Mouse (Mus musculus) heart, embryonic 16.5 days (tissue): ENCODE data around the gene Hist1h2ah. TPM values are rescaled to one million over a fixed set of nuclear protein-coding genes. Genes with fewer than 3 reads are reported as not detected.

Source experiments
- ATAC-seq: fragments of 200-750 bp; cut with Nextera tagmentation; replicated peaks from 2 replicates; pipeline ENCODE4 v1.8.0; 2017; ENCODE audit warnings: moderate number of reproducible peaks; ENCODE audit not compliant: insufficient read depth, low FRiP score; ENCODE audit errors: extremely low read depth
- H3K27ac ChIP-seq: fragments of 300-500 bp; sonication (generic); 2 replicates; pipeline ENCODE4 v1.5.1; 2014; ENCODE audit warnings: mild to moderate bottlenecking, low read length, control low read depth, moderate library complexity
- H3K27me3 ChIP-seq: fragments of 300-500 bp; sonication (generic); 2 replicates; pipeline ENCODE4 v1.6.1; 2014; ENCODE audit warnings: low read length, mixed read lengths; ENCODE audit not compliant: control insufficient read depth, insufficient read depth
- H3K36me3 ChIP-seq: fragments of 300-500 bp; sonication (generic); 2 replicates; pipeline ENCODE4 v1.6.1; 2014; ENCODE audit not compliant: control insufficient read depth, insufficient read depth
- H3K4me1 ChIP-seq: fragments of 300-500 bp; sonication (generic); 2 replicates; pipeline ENCODE4 v1.6.1; 2014; ENCODE audit warnings: low read length, mixed read lengths; ENCODE audit not compliant: control insufficient read depth, insufficient read depth
- H3K4me2 ChIP-seq: fragments of 300-500 bp; sonication (generic); 2 replicates; pipeline ENCODE4 v1.6.1; 2014; ENCODE audit warnings: low read depth, mild to moderate bottlenecking, control low read depth, low read length
- H3K4me3 ChIP-seq: fragments of 300-500 bp; sonication (generic); 2 replicates; pipeline ENCODE4 v1.5.1; 2014; ENCODE audit warnings: mild to moderate bottlenecking, control low read depth, low read length
- H3K9ac ChIP-seq: fragments of 300-500 bp; sonication (generic); 2 replicates; pipeline ENCODE4 v1.6.1; 2014; ENCODE audit warnings: low read length, control low read depth
- H3K9me3 ChIP-seq: fragments of 300-500 bp; sonication (generic); replicated peaks from 2 replicates; pipeline ENCODE4 v1.6.1; 2016; ENCODE audit warnings: low read length; ENCODE audit not compliant: control insufficient read depth
- whole genome bisulfite sequencing: fragments of 180-500 bp; shearing (Covaris S2); extraction: QIAGEN DNeasy Blood & Tissue Kit; methylation state at CpG from one replicate; pipeline ENCODE4 v1.1.7; 2014; 5-methylcytosine and 5-hydroxymethylcytosine counted together
- polyA plus RNA-seq: library from polyadenylated mRNA; unstranded; fragments of >200 nt; fragmentation: Nextera tagmentation; extraction: Ambion mirVana; gene quantifications from 2 replicates; pipeline ENCODE4 v1.2.1, GENCODE M21; 2015

The Hist1h2ah gene
- polyA plus RNA-seq, 1 experiment from 2014 or later: 5.3 TPM

DNA sequence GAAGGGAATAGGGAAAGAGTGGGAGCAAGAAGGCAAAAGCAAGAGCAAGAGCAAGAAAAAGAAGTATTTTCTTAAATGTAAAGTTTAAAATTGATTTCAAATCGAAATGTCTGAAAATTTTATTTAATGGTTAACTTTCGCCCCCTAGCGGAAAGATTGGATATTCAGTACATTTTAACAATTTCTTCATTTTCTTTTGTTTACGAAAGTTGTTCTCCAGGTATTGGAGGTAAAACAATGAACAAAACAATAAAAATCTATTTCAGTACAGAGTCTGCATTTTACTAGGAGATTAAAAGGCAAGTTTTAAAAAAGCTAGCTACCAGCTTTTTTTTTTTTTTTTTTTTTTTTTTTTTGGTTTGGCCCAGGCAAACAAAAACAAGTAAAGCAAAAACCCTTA, 4.9 kb downstream of the Hist1h2ah start:
- WGBS: 15% methylated on average over 4 of the region's 4 CpGs
- H3K9ac ChIP-seq: no peak overlapping the region

DNA sequence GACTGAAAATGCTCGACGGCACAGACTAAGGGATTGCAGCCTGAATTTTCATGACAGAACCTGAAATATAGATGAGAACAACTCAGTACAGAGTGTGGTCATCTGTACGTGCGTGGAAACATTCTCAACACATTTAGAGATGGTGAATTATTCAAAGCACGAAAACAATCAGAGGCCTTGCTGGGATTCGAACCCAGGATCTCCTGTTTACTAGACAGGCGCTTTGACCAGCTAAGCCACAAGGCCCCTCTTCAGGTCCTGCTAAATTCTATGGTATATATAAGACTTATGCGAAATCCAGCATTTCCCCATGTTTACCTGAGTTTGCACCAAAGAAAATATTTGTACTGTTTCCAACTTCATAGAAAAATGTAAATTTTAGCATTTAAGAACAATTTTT, 5.4 kb downstream of the Hist1h2ah start:
- no peak overlapping the region for H3K9ac ChIP-seq
- no peaks in the 10 kb centered on the region for H3K9me3 ChIP-seq
- no peak for ATAC-seq
- H3K36me3 ChIP-seq: no peaks in the 10 kb centered on the region
- 43% methylated on average over 8 of the region's 8 CpGs for WGBS
- no peak overlapping the region for H3K27ac ChIP-seq
- no peak overlapping the region for H3K4me3 ChIP-seq
- no peaks in the 10 kb centered on the region for H3K27me3 ChIP-seq
- peaks cover 5% of the 10 kb centered on the region for H3K4me1 ChIP-seq
- no peak overlapping the region for H3K4me2 ChIP-seq

More for the DNA sequence above, 4.9 kb downstream of the Hist1h2ah start:
- Histone ChIP-seq H3K4me3 (no peak overlapping the region), H3K36me3 (no peaks in the 10 kb centered on the region), H3K4me1 (peaks cover 5% of the 10 kb centered on the region), H3K4me2 (no peak overlapping the region), H3K9me3 (no peaks in the 10 kb centered on the region), H3K27ac (no peak overlapping the region), H3K27me3 (no peaks in the 10 kb centered on the region)
- no peak for ATAC-seq

DNA sequence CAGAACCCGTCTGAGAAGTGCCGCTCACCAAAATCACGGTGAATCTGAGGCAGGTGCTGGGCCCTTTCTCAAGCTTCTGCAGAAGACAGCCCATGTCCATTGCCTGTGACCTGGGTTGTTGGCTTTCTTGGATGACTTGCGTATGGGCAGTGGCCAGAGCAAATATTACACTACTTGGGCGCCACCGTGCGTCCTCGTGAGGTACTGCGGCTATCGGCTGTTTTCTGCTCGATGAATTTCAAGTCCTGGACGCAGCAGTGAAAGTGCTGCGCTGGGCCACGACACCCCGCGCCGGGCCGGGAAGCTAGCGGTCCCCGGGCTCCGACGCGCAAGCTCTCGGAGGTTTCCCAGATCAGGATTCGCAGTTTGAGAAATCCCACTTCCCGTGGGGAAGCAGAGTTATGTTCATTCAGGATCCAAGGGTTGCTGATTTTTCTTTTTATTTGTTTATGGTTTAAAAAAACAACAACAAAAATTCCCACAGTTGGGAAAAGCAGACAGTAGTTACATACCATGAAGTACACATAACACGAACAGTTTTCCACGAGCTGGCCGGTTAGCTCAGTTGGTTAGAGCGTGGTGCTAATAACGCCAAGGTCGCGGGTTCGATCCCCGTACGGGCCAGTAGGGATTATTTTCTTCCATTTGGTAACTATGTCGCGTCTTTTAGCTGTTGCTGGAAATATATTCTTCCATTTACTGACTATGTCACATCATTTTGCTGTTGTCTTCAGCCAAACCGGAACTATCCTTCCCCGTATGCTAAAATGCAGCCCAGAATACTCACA, 6.5 kb downstream of the Hist1h2ah start:
- Histone ChIP-seq H3K9ac (peak overlapping the region; percentile 81), H3K4me1 (no peaks in the 10 kb centered on the region; the same call in 1 of the 2 replicates), H3K36me3 (no peaks in the 10 kb centered on the region), H3K27ac (peak overlapping the region; percentile 91), H3K4me3 (peak overlapping the region; percentile 74), H3K27me3 (no peaks in the 10 kb centered on the region), H3K4me2 (peak overlapping the region; percentile 80), H3K9me3 (no peaks in the 10 kb centered on the region)
- 1% methylated on average over 40 of the region's 40 CpGs for WGBS
- ATAC-seq: peak; percentile 78

DNA sequence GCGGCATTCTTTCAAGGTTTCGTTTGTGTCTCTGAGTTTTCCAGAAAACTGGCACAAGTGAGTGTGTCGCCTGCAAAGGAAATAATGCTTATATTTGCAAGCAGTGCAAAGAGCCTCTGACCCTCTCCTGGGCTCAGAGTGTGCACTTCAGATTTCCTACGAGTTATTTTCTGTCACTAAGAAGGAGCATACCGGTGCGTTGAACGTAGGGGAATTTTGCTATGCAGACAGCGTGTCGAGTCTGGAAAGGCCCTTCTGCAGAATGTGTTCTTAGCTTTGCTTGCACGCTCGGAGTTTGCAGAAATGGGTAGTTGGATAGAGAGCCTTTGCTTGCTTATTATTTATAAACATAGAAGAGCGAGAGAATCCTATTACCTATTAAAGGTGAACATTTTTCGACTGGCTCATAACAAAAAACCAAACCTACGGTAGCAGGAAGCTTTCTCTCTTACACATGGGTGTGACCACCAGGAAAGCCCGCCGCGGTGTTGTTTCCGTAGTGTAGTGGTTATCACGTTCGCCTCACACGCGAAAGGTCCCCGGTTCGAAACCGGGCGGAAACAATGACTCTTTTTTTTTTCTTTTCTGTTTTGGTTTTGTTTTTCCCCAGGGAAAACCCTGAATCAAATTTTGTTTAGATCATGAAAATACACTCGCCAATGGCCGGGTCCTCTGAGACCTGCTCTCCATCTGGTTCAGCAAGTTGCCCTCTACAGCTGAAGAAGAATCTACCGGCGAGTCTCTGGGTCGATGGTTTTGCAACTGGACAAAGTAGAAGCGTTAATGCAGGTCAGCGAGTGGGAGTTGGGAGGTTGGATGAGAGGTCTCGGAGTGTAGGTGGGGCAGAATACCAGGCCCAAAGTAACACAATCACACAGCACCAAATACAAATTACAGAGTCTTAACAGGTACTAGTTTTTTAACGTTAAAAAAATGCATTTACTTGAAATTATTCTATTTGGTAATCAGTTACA, 9.0 kb downstream of the Hist1h2ah start:
- H3K4me3 ChIP-seq: peak overlapping the region; percentile 70
- no peaks in the 10 kb centered on the region for H3K27me3 ChIP-seq
- H3K27ac ChIP-seq: 0 out of 2 replicates have a peak overlapping the region, but pooled peaks have one; percentile 9
- H3K9ac ChIP-seq: peak overlapping the region; percentile 74
- no peak for ATAC-seq
- WGBS: 1% methylated on average over 35 of the region's 35 CpGs
- no peaks in the 10 kb centered on the region for H3K9me3 ChIP-seq
- H3K4me1 ChIP-seq: no peaks in the 10 kb centered on the region; the same call in 1 of the 2 replicates
- H3K4me2 ChIP-seq: peak overlapping the region; percentile 75
- H3K36me3 ChIP-seq: no peaks in the 10 kb centered on the region

DNA sequence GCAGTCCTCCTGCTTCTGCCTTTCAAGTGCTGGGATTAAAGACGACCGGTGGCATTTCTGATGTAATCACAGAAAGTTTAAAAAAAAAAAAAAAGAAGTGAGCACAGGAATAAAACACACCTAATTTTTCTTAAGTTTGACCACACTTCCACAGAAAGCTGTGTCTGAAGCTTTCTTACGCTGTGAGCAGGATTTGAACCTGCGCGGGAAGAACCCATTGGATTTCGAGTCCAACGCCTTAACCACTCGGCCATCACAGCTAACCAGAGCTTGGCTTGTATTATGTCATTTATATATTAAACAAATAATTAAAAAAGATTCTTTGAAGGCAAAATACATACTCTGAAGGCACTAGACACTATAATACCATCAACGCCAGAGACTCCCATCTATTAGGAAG, 13.1 kb downstream of the Hist1h2ah start:
- no peaks in the 10 kb centered on the region for H3K36me3 ChIP-seq
- peak; percentile 71; the same call in 1 of the 2 replicates for ATAC-seq
- H3K4me1 ChIP-seq: no peaks in the 10 kb centered on the region; the same call in 1 of the 2 replicates
- no peaks in the 10 kb centered on the region for H3K9me3 ChIP-seq
- 1% methylated on average over 9 of the region's 9 CpGs for WGBS
- peak overlapping the region; percentile 64 for H3K4me3 ChIP-seq
- peak overlapping the region; percentile 78 for H3K4me2 ChIP-seq
- peak overlapping the region; percentile 71 for H3K9ac ChIP-seq
- H3K27ac ChIP-seq: peak overlapping the region; percentile 66; the same call in 1 of the 2 replicates
- H3K27me3 ChIP-seq: no peaks in the 10 kb centered on the region

DNA sequence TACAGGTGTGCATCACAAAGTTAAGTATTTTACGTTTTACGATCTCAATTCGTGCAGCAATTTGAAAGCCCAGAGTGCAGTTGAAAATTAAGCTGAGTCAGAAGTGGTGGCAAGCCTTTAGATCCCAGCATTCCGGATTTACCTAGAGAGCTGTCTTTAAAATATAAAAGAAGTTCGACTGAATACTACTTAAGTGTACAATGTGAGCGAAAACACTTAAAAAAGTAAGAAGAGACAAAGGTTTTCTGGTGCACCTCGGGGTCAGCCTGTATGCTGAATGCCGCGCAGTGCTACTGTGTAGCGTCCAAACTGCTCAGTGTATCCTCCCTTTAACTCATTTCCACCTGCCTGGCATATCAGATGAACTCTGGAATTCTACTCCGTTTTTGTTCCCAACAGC, 13.8 kb downstream of the Hist1h2ah start:
- Histone ChIP-seq H3K4me3 (peak overlapping the region; percentile 64), H3K9me3 (no peaks in the 10 kb centered on the region), H3K4me1 (no peaks in the 10 kb centered on the region; the same call in 1 of the 2 replicates), H3K4me2 (peak overlapping the region; percentile 78), H3K36me3 (no peaks in the 10 kb centered on the region), H3K27ac (peak overlapping the region; percentile 66), H3K9ac (peak overlapping the region; percentile 71), H3K27me3 (peaks cover 1% of the 10 kb centered on the region; the same call in 1 of the 2 replicates)
- ATAC-seq: no peak
- 1% methylated on average over 11 of the region's 11 CpGs for WGBS

DNA sequence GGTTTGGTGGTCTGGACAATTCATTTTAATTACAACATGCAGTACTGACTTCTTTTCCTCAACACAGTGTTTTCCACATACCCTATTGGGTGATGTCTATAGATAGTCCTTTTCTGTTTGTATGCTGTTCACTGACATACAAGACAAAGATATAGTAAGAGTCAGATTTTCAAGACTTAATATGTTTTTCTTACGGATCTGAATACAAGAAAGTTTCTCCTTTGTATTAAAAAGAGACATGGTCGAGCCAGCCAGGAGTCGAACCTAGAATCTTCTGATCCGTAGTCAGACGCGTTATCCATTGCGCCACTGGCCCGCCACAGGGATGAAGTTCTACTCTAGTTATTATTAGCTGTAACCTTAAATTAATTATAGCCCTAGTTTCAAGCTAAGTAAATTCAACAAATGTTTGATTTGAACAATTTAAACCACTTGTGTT, 14.4 kb downstream of the Hist1h2ah start:
- Histone ChIP-seq H3K9me3 (no peaks in the 10 kb centered on the region), H3K9ac (peak overlapping the region; percentile 71), H3K4me2 (peak overlapping the region; percentile 78), H3K27me3 (peaks cover 7% of the 10 kb centered on the region; the same call in 1 of the 2 replicates), H3K4me3 (peak overlapping the region; percentile 64), H3K36me3 (no peaks in the 10 kb centered on the region), H3K4me1 (no peaks in the 10 kb centered on the region), H3K27ac (no peak overlapping the region; the same call in 1 of the 2 replicates)
- WGBS: 1% methylated on average over 8 of the region's 8 CpGs
- peak; percentile 63 for ATAC-seq

DNA sequence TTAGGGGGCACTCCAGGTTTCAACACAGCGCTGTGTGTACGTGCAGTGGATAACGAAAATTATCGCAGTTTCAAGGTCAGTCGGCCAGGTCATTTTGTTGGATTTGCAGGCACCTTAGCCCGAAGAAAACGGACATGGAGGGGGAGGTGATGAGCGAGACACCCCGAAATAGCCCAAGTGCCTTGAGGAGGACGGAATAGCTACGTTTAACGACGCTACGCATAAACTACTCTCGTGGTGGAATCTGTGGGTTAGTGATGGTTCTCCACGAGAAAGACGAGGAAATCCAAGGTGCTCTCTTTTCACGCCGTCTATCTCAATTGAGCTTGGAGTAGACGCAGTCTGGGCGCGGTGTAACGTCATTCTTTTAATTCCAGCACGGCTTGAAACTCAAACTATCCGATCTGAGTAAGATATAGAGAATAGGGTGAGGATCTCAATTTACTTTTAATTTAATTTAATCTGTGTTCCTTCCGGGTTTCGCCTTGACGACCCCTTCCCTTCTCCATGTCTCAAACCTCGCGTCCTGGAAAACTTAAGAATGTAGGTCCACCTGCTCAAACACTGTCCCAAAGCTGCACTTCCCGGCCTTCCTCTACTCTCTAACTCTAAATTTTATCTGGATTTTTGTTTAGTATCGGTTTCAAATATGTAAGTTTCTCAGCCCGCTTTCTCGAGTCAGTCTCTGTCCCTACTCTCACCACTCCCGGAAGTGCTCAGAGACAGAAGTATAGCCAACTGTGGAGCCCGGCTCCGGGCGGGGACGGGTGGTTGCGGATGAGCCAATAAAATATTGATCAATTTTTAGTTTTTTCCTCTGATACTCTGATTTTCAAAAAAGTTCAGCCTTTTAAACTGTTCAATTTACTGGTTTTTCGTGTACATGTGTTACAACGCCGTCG, 15.2 kb downstream of the Hist1h2ah start:
- Histone ChIP-seq H3K4me2 (peak overlapping the region; percentile 78), H3K27ac (peak overlapping the region; percentile 15; the same call in 1 of the 2 replicates)

More for the DNA sequence above, 15.2 kb downstream of the Hist1h2ah start:
- under 1% methylated on average over 44 of the region's 44 CpGs for WGBS
- peak overlapping the region; percentile 64 for H3K4me3 ChIP-seq
- H3K4me1 ChIP-seq: no peaks in the 10 kb centered on the region
- H3K27me3 ChIP-seq: peaks cover 11% of the 10 kb centered on the region
- ATAC-seq: no peak
- no peaks in the 10 kb centered on the region for H3K36me3 ChIP-seq
- H3K9ac ChIP-seq: peak overlapping the region; percentile 70
- no peaks in the 10 kb centered on the region for H3K9me3 ChIP-seq
